7 mouse cellular contexts compared by ENCODE assay signal in genomic region chr8:90954802-90955760, GRCm38 (mm10).
DNase-seq lines count a peak whose midpoint lies in the region; ATAC-seq lines count a peak whose summit lies in the region.

No protein-coding gene starts in this region.

- ATAC-seq in embryonic facial prominence, embryonic 11.5 days (replicated peaks; ENCODE audit: insufficient number of reproducible peaks, low FRiP score, low TSS enrichment, low read depth), result peak; percentile 93
- peak; percentile 90 for ATAC-seq in granulocyte monocyte progenitor cell, adult 5-6 weeks (replicated peaks; ENCODE audit: poor library complexity, severe bottlenecking)
- ATAC-seq in midbrain, embryonic 13.5 days, result peak; percentile 96

- no peaks in the 10 kb centered on the region for H3K4me1 ChIP-seq in embryonic facial prominence, embryonic 11.5 days (ENCODE audit: control insufficient read depth, insufficient read depth, low read length)
- peaks cover 27% of the 10 kb centered on the region for H3K4me1 ChIP-seq in limb, embryonic 10.5 days
- H3K4me1 ChIP-seq in midbrain, embryonic 13.5 days (replicated peaks), result peaks cover 38% of the 10 kb centered on the region

- no peaks in the 10 kb centered on the region for H3K36me3 ChIP-seq in embryonic facial prominence, embryonic 11.5 days (replicated peaks; ENCODE audit: control insufficient read depth, insufficient read depth, low read depth, low read length)
- H3K36me3 ChIP-seq in limb, embryonic 10.5 days, result peaks cover 8% of the 10 kb centered on the region; the same call in 1 of the 2 replicates
- no peaks in the 10 kb centered on the region for H3K36me3 ChIP-seq in midbrain, embryonic 13.5 days

- H3K4me2 ChIP-seq in embryonic facial prominence, embryonic 11.5 days (ENCODE audit: low read depth, low read length), result peak overlapping the region; percentile 64
- H3K4me2 ChIP-seq in midbrain, embryonic 13.5 days (replicated peaks), result peak overlapping the region; percentile 50

- peak overlapping the region; percentile 49 for H3K4me3 ChIP-seq in embryonic facial prominence, embryonic 11.5 days (ENCODE audit: low read depth, low read length)
- peak overlapping the region; percentile 57 for H3K4me3 ChIP-seq in limb, embryonic 10.5 days
- peak overlapping the region; percentile 63 for H3K4me3 ChIP-seq in midbrain, embryonic 13.5 days (replicated peaks)

- H3K9me3 ChIP-seq in embryonic facial prominence, embryonic 11.5 days (replicated peaks; ENCODE audit: control insufficient read depth, low read length), result no peaks in the 10 kb centered on the region
- H3K9me3 ChIP-seq in limb, embryonic 10.5 days (replicated peaks), result no peaks in the 10 kb centered on the region
- no peaks in the 10 kb centered on the region for H3K9me3 ChIP-seq in midbrain, embryonic 13.5 days

- H3K27me3 ChIP-seq in embryonic facial prominence, embryonic 11.5 days (ENCODE audit: control insufficient read depth, insufficient read depth, low read length), result no peaks in the 10 kb centered on the region
- H3K27me3 ChIP-seq in limb, embryonic 10.5 days (ENCODE audit: low read depth, poor library complexity, severe bottlenecking), result no peaks in the 10 kb centered on the region
- no peaks in the 10 kb centered on the region for H3K27me3 ChIP-seq in midbrain, embryonic 13.5 days

- peak overlapping the region; percentile 81 for H3K9ac ChIP-seq in embryonic facial prominence, embryonic 11.5 days (replicated peaks; ENCODE audit: low read length)
- peak overlapping the region; percentile 68 for H3K9ac ChIP-seq in midbrain, embryonic 13.5 days (replicated peaks)

- DNase-seq in adrenal gland, postnatal 25 days, result peak; percentile 55
- peak; percentile 91 for DNase-seq in embryonic facial prominence, embryonic 11.5 days (ENCODE audit: low spot score)
- peak; percentile 72 for DNase-seq in kidney, adult 11 months
- peak; percentile 82 for DNase-seq in limb, embryonic 10.5 days (ENCODE audit: low spot score)
- peak; percentile 40 to 49 for DNase-seq in spleen, adult 18-20 months

- H3K27ac ChIP-seq in embryonic facial prominence, embryonic 11.5 days (replicated peaks; ENCODE audit: low read depth, low read length), result peak overlapping the region; percentile 94
- H3K27ac ChIP-seq in limb, embryonic 10.5 days, result peak overlapping the region; percentile 94
- H3K27ac ChIP-seq in midbrain, embryonic 13.5 days, result peak overlapping the region; percentile 97

- WGBS in embryonic facial prominence, embryonic 11.5 days, result 1% methylated on average over 21 of the region's 21 CpGs
- 6% methylated on average over 21 of the region's 21 CpGs for WGBS in limb, embryonic 10.5 days
- WGBS in midbrain, embryonic 13.5 days, result under 1% methylated on average over 21 of the region's 21 CpGs

Comparison
In these comparisons a context has a peak if more than half of its experiments do, and no peak if none do; other contexts are left out.
1. Peak in every context shown above with its lines: DNase-seq, ATAC-seq, H3K4me3 ChIP-seq and H3K27ac ChIP-seq.